Mouse (Mus musculus) CH12.LX (cell line): ENCODE data around the gene Plscr1.

Experiments used
- E2F4 ChIP-seq: IDR thresholded peaks from 2 replicates; pipeline ENCODE4 v1.6.1; 2011; ENCODE audit warnings: low read depth, low read length, improper control_type of control experiment; ENCODE audit not compliant: insufficient replicate concordance
- MXI1 ChIP-seq: IDR thresholded peaks from 2 replicates; pipeline ENCODE4 v1.6.1; 2011; ENCODE audit warnings: mild to moderate bottlenecking, low read depth, low read length, improper control_type of control experiment
- MYC ChIP-seq: IDR thresholded peaks from 2 replicates; pipeline ENCODE4 v1.6.1; 2011; ENCODE audit warnings: low read depth, mild to moderate bottlenecking, improper control_type of control experiment, low read length
- RCOR1 ChIP-seq: conservative IDR thresholded peaks from 2 replicates; pipeline ENCODE4 v1.6.1; 2012; ENCODE audit warnings: low read depth, mild to moderate bottlenecking, inconsistent platforms, low read length, improper control_type of control experiment

GRCm38 (mm10) chr9:92266558-92267171 lies 17.1 kb downstream of the Plscr1 start:
- TF ChIP-seq RCOR1, result no peak
- TF ChIP-seq MYC, result no peak
- TF ChIP-seq MXI1, result no peak
- TF ChIP-seq E2F4, result no peak
